Mouse (Mus musculus) thymus, postnatal 0 days (tissue): ENCODE measurements around the gene Jade1. TPM values are rescaled to one million over a fixed set of nuclear protein-coding genes. Genes with fewer than 3 reads are reported as not detected.
A peak's percentile ranks its signal among the peaks of the same experiment; 100 is the strongest.

Experiments
- DNase-seq: peaks from one replicate; pipeline ENCODE4 v3.0.0-alpha.2; 2015; ENCODE audit warnings: low spot score
- polyA plus RNA-seq: library from polyadenylated mRNA; unstranded; fragments of >200 nt; fragmentation: Nextera tagmentation; extraction: Ambion mirVana; gene quantifications from 2 replicates; pipeline ENCODE4 v1.2.1, GENCODE M21; 2015

Jade1 gene
- polyA plus RNA-seq, 1 experiment from 2014 or later, result 20.1 TPM

- DNase-seq, result peak; percentile 25
These were observed 19.3 kb downstream of the Jade1 start for GRCm38 (mm10) chr3:41574720-41575435.

DNA sequence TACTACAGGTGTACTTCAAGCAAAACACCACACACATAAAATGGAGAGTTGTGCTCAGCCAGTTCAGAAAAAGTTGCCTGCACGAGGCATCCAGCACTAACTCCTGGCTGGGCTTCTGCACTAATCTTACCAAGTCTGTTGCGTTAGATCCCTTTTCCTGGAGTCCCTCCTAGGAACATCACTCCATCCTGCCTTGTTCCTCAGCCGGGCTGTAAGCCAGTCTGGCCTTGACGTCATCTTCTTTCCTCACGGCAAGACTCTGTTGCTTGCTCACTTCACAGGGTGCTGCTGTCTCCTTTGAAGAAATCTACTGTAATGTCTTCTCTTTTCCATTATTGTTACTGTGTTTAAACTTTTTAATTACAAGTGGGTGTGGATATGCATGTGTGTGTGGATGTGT, 20.4 kb downstream of the Jade1 start:
- DNase-seq, result no peak

DNA sequence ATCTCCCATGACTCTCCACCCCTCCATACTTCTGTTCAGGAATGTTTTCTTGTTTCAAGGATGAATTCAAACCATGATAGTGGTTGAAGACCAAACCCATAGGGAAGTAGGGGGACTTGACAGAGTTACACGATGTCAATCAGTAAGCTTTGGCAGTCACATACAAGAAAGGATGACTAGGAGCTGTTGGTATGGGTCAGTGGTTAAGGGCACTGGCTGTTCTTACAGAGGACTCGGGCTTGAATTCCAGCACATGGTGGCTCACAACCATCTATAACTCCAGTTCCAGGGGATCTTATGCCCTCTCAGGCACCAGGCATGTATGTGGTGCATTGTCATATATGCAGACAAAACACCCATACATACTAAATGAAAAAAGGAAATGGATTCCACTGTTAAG, 21.7 kb downstream of the Jade1 start:
- no peak for DNase-seq

DNA sequence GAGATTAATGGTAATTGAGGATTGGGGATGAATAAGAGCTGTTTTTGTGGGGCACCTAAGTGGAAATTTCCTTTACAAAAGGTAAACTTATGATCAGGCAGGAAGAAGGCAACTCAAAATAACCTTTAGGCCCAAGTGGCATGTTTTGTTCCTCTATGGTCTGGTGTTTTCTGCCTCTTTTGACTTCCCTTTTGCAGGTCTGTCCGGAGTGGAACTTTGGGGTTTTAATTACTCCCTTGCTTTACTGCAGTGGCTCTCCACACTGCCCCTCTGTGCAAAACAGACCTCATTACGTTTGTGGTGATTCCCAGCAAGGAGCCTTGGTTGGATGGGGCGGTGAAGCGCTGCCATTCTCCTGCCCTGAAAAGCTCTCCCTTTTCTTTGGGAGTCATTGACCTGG, 24.3 kb downstream of the Jade1 start:
- DNase-seq, result no peak

GRCm38 (mm10) chr3:41580401-41581323, 25.1 kb downstream of the Jade1 start:
- no peak for DNase-seq

GRCm38 (mm10) chr3:41581436-41581835, 25.9 kb downstream of the Jade1 start:
- DNase-seq, result no peak

GRCm38 (mm10) chr3:41582256-41582655, 26.7 kb downstream of the Jade1 start:
- no peak for DNase-seq

DNA sequence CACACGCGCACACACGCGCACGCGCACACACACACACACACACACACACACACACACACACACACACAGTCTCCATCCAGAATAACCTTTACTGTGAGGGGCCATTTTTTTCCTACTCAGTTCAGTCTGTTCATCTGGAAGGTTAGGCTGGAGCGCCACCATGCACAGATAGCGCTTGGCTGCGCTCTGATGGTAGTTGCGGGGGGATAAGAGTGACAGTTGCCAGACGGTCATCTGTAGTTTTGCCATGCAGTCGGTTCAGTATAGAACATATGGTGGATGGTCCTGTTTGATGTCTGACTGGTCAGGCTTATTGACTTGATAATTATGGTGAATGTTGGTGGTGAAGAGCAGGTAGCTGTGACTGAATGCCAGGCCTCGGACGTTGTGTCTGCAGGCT, 27.6 kb downstream of the Jade1 start:
- no peak for DNase-seq

DNA sequence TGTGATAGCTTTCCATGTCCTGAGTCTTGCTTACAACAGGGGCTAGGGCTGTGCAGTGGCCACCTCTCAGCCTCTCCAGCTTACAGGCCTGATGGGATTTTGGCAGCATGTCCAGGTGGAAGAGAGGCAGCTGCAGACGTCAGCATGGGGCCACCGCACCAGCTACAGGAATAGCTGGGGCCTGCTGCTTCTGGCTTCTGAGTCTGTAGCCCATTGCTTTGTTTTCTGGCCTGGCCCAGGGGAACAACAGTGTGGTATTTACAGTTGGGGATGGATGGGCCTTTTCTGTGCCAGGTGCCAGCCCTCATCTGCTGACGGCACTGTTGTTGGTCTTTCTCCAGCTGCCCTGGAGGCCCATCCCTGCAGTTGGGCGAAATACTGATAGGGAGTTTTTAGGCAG, 28.1 kb downstream of the Jade1 start:
- DNase-seq, result no peak

DNA sequence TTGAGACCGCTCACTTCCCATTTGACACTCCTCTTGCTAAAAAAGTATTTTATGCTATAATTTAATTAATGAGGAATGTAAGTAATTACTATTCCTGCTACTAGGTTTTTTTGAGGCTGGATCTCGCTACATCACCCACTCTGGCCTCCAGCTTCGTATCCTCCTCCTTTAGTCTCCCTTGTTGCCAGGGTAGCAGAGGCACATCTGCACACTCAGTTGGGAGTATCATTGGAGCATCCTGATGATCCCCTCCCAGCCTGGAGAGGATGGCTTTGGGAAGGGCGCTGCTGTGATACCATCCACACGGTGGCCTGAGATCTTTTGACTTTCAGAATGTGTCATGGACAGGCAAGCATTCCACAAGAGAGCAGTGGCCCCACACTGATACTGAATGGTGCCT, 30.0 kb downstream of the Jade1 start:
- no peak for DNase-seq

DNA sequence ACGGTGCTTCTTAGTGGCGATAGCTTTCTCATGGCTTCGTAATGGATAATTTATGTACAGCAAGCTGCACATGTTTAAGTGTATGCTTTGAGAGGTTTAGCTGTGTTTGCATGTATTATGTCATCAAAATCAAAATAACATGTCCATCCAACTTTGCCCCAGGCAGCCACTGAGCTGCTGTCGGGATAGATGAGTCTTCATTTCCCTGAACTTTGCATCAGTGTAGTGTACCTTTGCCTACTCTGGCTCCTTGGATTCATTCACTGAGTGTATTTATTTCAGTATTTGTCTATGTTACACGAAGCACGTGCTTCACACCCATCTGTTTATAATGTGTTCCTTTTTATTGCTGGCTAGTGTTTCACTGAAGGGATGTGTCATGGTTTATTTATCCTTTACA, 30.8 kb downstream of the Jade1 start:
- no peak for DNase-seq

GRCm38 (mm10) chr3:41586917-41587316, 31.4 kb downstream of the Jade1 start:
- no peak for DNase-seq

DNA sequence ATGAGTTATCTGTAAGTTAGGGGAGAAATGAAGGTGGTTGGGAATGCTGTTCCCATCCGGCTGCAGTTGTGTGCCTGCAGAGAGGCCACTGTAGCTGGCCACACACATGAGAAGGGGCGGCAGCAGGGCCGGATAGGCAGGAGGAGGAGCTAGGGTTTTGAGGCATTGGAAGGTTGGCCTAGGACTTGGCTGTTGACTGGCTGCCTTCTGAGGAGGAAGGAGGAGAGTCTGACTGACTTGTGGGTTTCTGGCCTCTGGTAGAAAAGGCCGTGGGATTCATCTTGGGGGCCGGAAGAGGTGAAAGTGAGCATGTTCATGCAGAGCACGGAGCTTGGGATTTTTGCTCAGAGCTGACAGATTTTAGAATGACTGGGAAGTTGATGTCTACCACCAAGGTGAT, 32.1 kb downstream of the Jade1 start:
- DNase-seq, result peak; percentile 29

- no peak for DNase-seq
These were observed 33.0 kb downstream of the Jade1 start for GRCm38 (mm10) chr3:41588495-41588894.

GRCm38 (mm10) chr3:41589246-41589914, 33.8 kb downstream of the Jade1 start:
- no peak for DNase-seq

DNA sequence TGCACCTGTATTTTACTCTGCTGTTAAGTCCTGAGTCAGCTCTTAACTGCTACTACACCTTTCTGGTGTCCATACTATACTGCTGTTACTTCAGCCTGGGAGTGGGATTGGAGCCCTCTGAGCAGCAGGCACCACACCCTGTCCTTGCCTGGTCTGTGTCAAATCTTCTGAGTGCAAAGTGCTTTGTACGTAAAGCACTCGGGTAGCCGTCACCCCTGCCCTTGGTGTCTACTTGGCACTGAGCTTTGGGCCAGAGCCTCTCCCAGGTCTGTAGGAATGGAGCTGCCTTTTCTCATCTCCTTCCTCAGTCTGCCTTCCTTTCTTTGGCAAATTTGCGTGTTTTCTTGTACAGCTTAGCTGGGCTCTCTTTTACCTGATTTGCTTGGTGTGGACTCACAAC, 34.5 kb downstream of the Jade1 start:
- no peak for DNase-seq

DNA sequence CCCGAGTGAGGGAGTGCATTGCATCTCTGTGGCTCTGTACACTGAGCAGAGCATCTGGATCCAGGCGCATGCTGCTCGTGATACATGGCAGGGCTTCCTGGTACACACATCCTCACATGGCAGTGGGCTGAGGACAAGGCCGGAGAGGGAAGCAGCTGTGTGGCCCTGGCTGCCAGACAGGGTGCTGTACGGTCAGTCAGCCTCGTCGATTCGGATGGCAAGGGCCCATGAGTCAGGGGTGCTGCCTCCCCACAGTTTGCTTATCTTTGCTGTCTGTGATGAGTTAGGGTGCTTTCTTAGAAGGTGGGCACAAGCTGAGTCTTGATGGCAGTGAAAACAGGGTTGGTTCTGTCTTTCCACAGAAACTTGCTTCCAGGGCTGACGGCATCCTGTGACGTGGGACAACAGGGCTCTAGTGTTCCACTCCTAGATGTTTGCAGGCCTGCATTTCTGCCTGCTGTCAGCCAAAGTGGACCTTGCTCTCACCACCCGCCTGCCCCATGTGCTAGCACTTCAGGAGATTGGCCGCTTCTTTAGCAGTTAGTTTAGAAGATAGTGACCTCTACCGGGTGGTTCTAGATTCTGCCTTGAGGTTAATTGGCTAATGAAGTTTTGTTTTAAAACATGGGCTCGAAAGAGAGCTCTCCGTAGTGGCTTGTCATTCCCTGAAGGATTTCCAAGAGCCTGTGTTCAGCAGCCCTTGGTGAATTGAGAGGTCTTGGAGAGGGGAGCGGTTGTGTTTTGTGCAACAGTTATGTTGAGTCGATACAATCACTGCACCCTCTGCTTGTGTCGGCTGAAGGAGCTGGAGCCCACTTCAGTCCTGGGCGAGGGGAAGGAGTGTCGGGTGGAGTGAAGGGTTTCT, 35.4 kb downstream of the Jade1 start:
- no peak for DNase-seq

DNA sequence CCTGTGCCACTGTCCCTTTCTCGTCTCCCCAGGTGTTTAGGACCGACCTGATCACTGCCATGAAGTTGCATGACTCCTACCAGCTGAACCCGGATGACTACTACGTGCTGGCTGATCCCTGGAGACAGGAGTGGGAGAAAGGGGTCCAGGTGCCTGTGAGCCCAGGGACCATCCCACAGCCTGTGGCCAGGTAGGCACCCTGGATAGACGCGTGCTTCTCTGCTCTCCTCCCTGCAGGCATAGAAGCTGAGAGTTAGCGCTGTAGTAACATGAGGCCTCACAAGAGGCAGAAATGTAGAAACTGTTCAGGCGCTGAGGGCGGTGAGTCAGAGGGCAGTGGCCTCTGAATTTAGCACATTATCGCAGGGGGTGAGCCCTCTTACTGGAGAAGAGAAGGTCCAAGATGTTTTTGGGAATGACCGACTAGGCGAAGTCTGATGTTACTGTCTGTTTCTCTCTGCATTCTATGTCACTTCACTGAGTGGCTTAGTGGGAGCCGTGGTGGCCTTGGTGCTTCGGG, 36.2 kb downstream of the Jade1 start:
- no peak for DNase-seq

- no peak for DNase-seq
These were observed 37.3 kb downstream of the Jade1 start for GRCm38 (mm10) chr3:41592805-41593204.

DNA sequence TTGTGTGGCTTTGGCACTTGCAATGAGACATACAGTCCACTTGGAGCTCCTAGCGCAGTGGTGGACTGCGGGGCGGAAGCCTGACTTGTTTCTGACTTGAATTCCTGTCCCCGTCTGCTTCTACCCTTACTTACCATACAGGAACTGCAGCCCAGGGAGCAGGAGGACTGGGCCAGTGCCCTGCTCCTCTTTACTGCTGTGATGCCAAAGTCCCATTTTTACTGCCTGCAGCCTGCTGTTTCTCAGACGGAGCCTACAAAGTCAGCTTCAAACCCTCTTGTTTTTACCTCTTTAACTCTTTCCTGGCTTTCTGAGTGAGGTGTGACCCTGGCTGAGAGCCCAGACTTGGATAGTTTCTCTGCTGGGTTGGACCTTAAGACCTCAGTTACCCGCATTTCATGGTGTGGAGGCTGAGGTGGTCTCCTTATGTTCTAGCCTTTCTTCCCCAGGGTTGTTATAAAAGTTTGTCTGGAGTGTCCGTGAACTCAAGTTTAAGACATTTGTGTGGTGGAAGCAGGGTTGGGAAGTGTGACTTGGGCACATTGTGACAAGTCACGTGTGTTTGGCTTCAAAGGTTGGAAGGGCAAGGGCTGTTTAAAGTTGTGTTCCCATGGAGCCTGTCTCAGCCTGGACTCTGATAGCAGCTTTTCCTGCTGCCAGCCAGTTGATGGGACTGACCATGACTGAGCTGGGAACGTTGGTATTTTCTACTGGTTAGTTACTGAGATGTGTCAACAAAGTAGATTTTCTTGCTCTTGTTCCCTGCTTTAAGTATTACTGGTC, 38.8 kb downstream of the Jade1 start:
- no peak for DNase-seq
